24 mouse cellular contexts compared by ENCODE assay signal in the genomic region with DNA sequence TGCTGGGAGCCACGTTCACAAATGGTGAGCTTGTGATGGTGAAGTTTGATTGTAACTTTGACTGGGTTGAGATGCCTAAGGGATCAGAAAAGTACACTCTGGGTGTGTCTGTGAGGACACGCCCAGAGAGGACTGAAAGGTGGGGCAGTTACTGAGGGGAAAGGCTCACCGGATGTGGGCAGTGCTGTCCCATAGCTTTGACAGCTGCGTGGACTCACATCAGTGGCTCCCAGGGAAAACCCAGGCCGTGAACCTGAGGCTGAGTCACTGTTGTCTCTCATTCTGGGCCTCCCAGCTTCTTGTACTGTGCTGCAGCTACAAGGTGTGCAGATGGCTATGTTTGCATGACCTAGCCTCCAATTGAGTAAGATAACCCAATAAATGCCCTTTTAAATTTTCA. TPM values are rescaled to one million over a fixed set of nuclear protein-coding genes. Genes with fewer than 3 reads are reported as not detected.
"Had no signal": no experiment of that assay in that cellular context is flagged by ENCODE, and none has a peak within 500 bp of the region (broad histone marks: within the 10 kb centered on the region; RNA-seq: fewer than 3 reads in every experiment).

No protein-coding gene starts in this region.

- H3K27me3 ChIP-seq: lung, embryonic 15.5 days; neural tube, embryonic 12.5 days; stomach, embryonic 15.5 days had no signal

- H3K4me2 ChIP-seq: limb, embryonic 12.5 days; liver, embryonic 13.5 days; lung, embryonic 15.5 days; midbrain, embryonic 12.5 days; neural tube, embryonic 12.5 days; stomach, embryonic 15.5 days had no signal

- H3K27ac ChIP-seq: limb, embryonic 12.5 days; liver, embryonic 13.5 days; lung, embryonic 15.5 days; macrophage; midbrain, embryonic 12.5 days; neural tube, embryonic 12.5 days; stomach, embryonic 15.5 days had no signal

- DNase-seq: kidney, adult 2 months; kidney, postnatal 25 days; layer of hippocampus, adult 9-11 months; layer of hippocampus, postnatal 36 days; liver; liver, embryonic 13.5 days; liver, postnatal 0 days; lung, postnatal 14 days; retina, postnatal 1 day; right cerebral cortex, postnatal 14 days; thymus, postnatal 36 days had no signal

- H3K4me1 ChIP-seq: lung, embryonic 15.5 days; midbrain, embryonic 12.5 days; neural tube, embryonic 12.5 days; stomach, embryonic 15.5 days had no signal

- ATAC-seq: liver, postnatal 0 days; midbrain, embryonic 16.5 days had no signal

- H3K9ac ChIP-seq: limb, embryonic 12.5 days; liver, embryonic 13.5 days; liver, postnatal 0 days; lung, embryonic 15.5 days; midbrain, embryonic 12.5 days; neural tube, embryonic 12.5 days; stomach, embryonic 15.5 days had no signal

- H3K36me3 ChIP-seq: limb, embryonic 12.5 days; liver, embryonic 13.5 days; lung, embryonic 15.5 days; midbrain, embryonic 12.5 days; neural tube, embryonic 12.5 days; stomach, embryonic 15.5 days had no signal

- H3K4me3 ChIP-seq: limb, embryonic 12.5 days; liver, embryonic 13.5 days; lung, embryonic 15.5 days; midbrain, embryonic 12.5 days; neural tube, embryonic 12.5 days; stomach, embryonic 15.5 days had no signal

- H3K9me3 ChIP-seq: limb, embryonic 12.5 days; liver, embryonic 13.5 days; lung, embryonic 15.5 days; midbrain, embryonic 12.5 days; neural tube, embryonic 12.5 days; stomach, embryonic 15.5 days had no signal

RNA-seq across cellular contexts. Expression of gene 1700001K19Rik, which starts 43.1 kb away (rescaled TPM):
- total RNA-seq: layer of hippocampus, postnatal 36 days; left cerebral cortex, adult 8-10 months; left cerebral cortex, postnatal 25 days; neutrophil, adult 5-6 weeks had no signal
- polyA plus RNA-seq: kidney, adult 2 months; kidney, embryonic 16.5 days; limb, embryonic 12.5 days; liver, embryonic 13.5 days; liver, postnatal 0 days; lung, embryonic 15.5 days; macrophage; midbrain, embryonic 12.5 days; midbrain, embryonic 16.5 days; neural tube, embryonic 12.5 days; spleen, adult 2 months; stomach, embryonic 15.5 days; thymus, postnatal 0 days had no signal
